Mouse (Mus musculus) megakaryocyte, adult 5-6 weeks (primary cell): Measurements from ENCODE around the gene Sgms2. TPM values are rescaled to one million over a fixed set of nuclear protein-coding genes. Genes with fewer than 3 reads are reported as not detected.

ENCODE experiments used
- ATAC-seq: 2 replicates; pipeline ENCODE4 v1.8.0; 2016; ENCODE audit warnings: mild to moderate bottlenecking, inconsistent platforms; ENCODE audit not compliant: poor library complexity, severe bottlenecking
- total RNA-seq, 2 experiments: library from RNA; stranded (forward) in 1 of 2; stranded (reverse) in 1 of 2; fragments of 153-499, 151-499 nt in 1 of 2; fragments of 221-1000, 200-1000 nt in 1 of 2; gene quantifications; 2 replicates each; pipeline versions ENCODE4 v1.2.3 to v1.2.4; 2015 to 2017

Sgms2 gene
- total RNA-seq, 2 experiments from 2014 or later: 29.0 to 67.1 TPM

GRCm38 (mm10) chr3:131315957-131316510, 175.2 kb downstream of the Sgms2 start:
- no peak for ATAC-seq

DNA sequence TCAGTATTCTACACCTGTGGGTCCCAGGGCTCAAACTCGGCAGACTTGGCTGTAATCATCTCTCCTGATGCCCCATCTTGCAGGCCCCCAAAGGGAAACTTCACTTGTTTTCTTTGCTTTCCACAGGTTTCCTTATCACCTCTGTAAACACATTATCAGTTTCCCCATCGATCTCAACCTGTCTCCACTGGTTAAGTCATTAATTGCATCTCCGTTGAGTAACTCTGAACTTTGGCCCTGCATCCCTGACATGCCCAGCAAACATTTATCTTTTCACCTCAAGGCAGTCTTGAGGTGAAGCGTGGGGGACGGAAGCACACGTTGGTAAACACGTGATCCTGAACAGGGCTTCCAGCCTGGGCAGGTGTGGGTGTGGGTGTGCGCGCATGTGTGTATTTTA, 178.9 kb downstream of the Sgms2 start:
- ATAC-seq: no peak

- no peak for ATAC-seq
Measured at GRCm38 (mm10) chr3:131310572-131310971, 180.6 kb downstream of the Sgms2 start.

DNA sequence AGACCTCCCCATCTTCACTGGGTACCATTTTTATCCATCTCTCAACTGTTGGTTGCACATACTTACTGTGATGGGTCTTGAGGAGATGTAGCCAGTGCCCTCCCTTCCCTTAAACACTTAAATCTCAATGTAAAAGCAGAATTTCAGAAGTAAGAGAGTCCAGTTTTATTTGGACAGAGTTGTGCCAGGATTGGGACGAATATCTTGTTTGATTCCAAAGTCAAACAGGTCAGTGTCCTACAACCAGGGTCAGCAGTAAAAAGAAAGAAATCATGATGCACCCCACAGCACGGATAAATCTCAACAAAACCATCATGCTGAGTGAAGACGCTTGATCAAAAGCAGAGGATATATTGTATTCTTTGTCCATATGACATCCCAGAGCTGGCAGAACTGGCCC, 183.4 kb downstream of the Sgms2 start:
- ATAC-seq: no peak

GRCm38 (mm10) chr3:131306255-131306654, 185.0 kb downstream of the Sgms2 start:
- ATAC-seq: no peak

DNA sequence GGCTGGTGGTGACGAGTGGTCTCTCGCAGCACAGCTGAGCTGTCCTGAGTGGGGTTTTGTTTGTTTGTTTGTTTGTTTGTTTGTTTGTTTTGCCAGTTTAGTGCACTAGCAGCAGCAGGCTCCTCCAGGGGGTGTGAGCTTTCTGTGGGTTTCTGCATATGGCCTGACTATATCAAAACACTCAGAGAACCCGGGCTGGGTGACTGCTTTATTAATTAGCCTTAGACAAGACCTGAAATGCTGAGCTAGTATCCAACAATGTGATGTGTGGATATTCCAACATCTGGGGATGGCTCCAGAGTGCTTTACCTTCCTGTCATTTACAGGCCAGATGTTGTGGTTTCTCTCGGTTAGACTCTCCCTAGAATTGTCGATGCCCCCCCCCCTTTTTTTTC, 187.9 kb downstream of the Sgms2 start:
- ATAC-seq: peak; percentile 24

GRCm38 (mm10) chr3:131302452-131303319, 188.5 kb downstream of the Sgms2 start, which contains the start of gene Cyp2u1:
Gene Cyp2u1, minus strand, starts transcription at chr3:131303227.
- peak; percentile 98 for ATAC-seq

- ATAC-seq: peak; percentile 44
Measured at GRCm38 (mm10) chr3:131299908-131300307, 191.3 kb downstream of the Sgms2 start.

- no peak for ATAC-seq
Measured at GRCm38 (mm10) chr3:131299078-131299477, 192.1 kb downstream of the Sgms2 start.

DNA sequence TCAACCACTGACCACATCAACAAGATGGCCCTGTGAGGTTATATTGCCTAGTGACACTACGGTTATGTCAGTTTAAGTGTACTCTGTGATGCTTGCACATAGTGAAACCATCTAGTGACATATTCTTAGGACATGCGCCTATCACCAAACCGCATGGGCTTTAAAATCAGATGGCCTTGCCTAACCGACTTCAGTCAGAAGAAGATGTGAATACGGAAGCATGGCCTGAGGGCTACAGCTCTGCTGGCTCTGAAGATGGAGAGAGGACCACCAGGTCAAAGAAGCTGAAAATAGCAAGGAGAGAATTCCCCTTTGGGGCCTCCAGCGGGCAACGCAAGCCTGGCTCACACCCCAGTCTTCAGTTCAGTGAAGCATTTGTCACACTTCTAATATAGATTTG, 194.3 kb downstream of the Sgms2 start:
- no peak for ATAC-seq

- peak; percentile 70 for ATAC-seq
Measured at GRCm38 (mm10) chr3:131295513-131296200, 195.6 kb downstream of the Sgms2 start.

DNA sequence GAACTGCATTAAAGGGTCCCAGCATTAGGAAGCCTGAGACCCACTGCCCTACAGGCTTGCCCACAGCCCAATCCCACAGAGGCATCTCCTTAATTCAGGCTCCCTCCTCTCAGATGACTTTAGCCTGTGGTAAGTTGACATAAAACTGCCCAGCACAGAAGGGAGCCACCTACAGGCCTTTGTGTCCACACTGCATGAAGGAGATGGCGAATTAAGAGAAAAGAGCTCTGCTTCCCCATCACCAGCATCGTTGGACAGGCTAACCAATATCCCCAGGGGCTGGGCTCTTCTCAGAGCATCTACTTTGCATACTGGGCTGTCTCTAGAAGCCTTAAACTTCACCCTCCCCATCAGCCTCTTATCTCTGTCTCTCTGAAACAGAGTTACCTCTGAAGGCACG, 196.7 kb downstream of the Sgms2 start:
- no peak for ATAC-seq

GRCm38 (mm10) chr3:131292959-131293358, 198.3 kb downstream of the Sgms2 start:
- ATAC-seq: no peak

- ATAC-seq: no peak
Measured at GRCm38 (mm10) chr3:131292349-131292748, 198.9 kb downstream of the Sgms2 start.

GRCm38 (mm10) chr3:131291890-131292289, 199.3 kb downstream of the Sgms2 start:
- ATAC-seq: no peak

DNA sequence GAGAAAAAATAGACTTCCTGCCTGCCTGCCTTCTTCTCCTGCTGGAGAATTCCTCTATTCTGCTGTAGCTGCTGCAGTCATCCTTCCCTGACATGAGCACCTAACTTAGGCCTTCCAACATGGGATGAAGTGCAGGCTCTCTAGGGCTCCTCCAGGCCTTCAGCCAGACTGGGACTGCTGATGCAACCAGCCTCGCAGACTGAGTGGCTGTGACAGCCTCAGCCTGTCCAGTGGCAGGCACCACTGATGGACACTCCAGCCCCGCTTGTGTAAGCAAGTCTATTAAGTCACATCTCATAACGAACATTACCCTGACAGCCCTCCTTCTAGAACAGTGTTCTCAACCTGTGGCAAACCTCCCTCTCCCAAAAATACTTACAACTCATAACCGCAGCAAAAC, 217.1 kb downstream of the Sgms2 start:
- no peak for ATAC-seq

DNA sequence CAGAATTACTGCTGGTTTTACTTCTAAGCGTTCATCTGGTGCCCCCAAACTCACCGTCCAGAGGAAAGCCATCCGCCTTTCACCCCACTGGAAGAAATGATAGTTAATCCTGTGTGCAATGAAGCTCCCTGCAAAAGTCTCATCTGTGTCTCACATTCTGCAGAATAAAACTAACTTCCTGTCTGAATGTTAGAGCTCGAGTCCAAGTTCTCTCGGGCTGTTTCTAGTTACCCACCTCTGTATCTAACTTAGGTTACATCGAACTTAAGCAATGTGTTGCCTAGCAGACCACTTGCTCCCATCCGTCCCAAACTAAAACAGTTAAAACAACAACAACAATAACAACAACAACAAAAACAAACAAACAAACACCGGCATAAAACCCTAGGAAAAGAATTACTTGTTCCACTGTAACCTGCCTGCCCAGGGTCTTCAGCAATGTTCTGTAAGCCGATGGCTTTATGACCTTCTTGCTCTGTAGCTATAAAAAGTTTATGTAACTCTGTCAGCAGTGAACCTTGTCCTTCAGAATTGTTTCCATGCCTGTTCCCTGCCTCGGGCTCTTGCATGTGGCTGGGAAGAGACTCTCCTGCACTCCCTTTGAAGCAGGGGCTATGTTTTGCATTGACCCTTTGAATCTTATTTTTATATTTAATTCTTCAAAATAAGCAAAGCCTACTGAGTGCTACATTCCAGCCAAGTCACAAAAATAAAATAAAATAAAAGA, 218.7 kb downstream of the Sgms2 start:
- ATAC-seq: no peak

GRCm38 (mm10) chr3:131271559-131272373, 219.4 kb downstream of the Sgms2 start, which contains the start of gene Hadh:
Gene Hadh, minus strand, starts transcription at chr3:131272101.
- peak; percentile 90 for ATAC-seq

GRCm38 (mm10) chr3:131271157-131271556, 220.1 kb downstream of the Sgms2 start:
- ATAC-seq: peak; percentile 48

GRCm38 (mm10) chr3:131270381-131270780, 220.8 kb downstream of the Sgms2 start:
- no peak for ATAC-seq
